Mouse (Mus musculus) kidney, embryonic 14.5 days (tissue): ENCODE results near the gene Pdzd9. TPM values are rescaled to one million over a fixed set of nuclear protein-coding genes. Genes with fewer than 3 reads are reported as not detected.

ENCODE experiments used
- ATAC-seq: fragments of 200-750 bp; cut with Nextera tagmentation; 2 replicates; pipeline ENCODE4 v1.8.0; 2017; ENCODE audit warnings: moderate number of reproducible peaks, mild to moderate bottlenecking, moderate TSS enrichment, moderate library complexity; ENCODE audit not compliant: low FRiP score, low TSS enrichment
- H3K27ac ChIP-seq: fragments of 300-500 bp; sonication (generic); 2 replicates; pipeline ENCODE4 v1.5.1; 2014; ENCODE audit warnings: low read depth, mild to moderate bottlenecking, low read length, moderate library complexity, mixed read lengths
- H3K27me3 ChIP-seq: fragments of 300-500 bp; sonication (generic); 2 replicates; pipeline ENCODE4 v1.6.1; 2014; ENCODE audit warnings: mild to moderate bottlenecking, low read length; ENCODE audit not compliant: control insufficient read depth, insufficient read depth
- H3K36me3 ChIP-seq: fragments of 300-500 bp; sonication (generic); 2 replicates; pipeline ENCODE4 v1.6.1; 2014; ENCODE audit warnings: low read length, mixed read lengths; ENCODE audit not compliant: control insufficient read depth, insufficient read depth
- H3K4me1 ChIP-seq: fragments of 300-500 bp; sonication (generic); 2 replicates; pipeline ENCODE4 v1.6.1; 2014; ENCODE audit warnings: low read length, mixed read lengths; ENCODE audit not compliant: control insufficient read depth, insufficient read depth
- H3K4me2 ChIP-seq: fragments of 300-500 bp; sonication (generic); replicated peaks from 2 replicates; pipeline ENCODE4 v1.6.1; 2014; ENCODE audit warnings: low read depth, mild to moderate bottlenecking, low read length
- H3K4me3 ChIP-seq: fragments of 300-500 bp; sonication (generic); 2 replicates; pipeline ENCODE4 v1.5.1; 2014; ENCODE audit warnings: mild to moderate bottlenecking, low read length
- H3K9ac ChIP-seq: fragments of 300-500 bp; sonication (generic); 2 replicates; pipeline ENCODE4 v1.6.1; 2014; ENCODE audit warnings: low read depth, mild to moderate bottlenecking, low read length, moderate library complexity
- H3K9me3 ChIP-seq: fragments of 300-500 bp; sonication (generic); 2 replicates; pipeline ENCODE4 v1.6.1; 2016; ENCODE audit warnings: low read length; ENCODE audit not compliant: control insufficient read depth
- WGBS: fragments of 180-500 bp; shearing (Covaris S2); extraction: QIAGEN DNeasy Blood & Tissue Kit; methylation state at CpG from one replicate; pipeline ENCODE4 v1.1.7; 2014; 5-methylcytosine and 5-hydroxymethylcytosine counted together
- polyA plus RNA-seq: library from polyadenylated mRNA; unstranded; fragments of >200 nt; fragmentation: Nextera tagmentation; extraction: Ambion mirVana; gene quantifications from 2 replicates; pipeline ENCODE4 v1.2.1, GENCODE M21; 2014

Pdzd9 gene
- polyA plus RNA-seq, 1 experiment from 2014 or later: 0.16 TPM

- H3K9ac ChIP-seq: no peak overlapping the region
- no peaks in the 10 kb centered on the region for H3K36me3 ChIP-seq
- H3K9me3 ChIP-seq: no peaks in the 10 kb centered on the region
- no peak overlapping the region for H3K27ac ChIP-seq
- H3K27me3 ChIP-seq: no peaks in the 10 kb centered on the region
- H3K4me2 ChIP-seq: no peak overlapping the region
- no peak overlapping the region for H3K4me3 ChIP-seq
- 68% methylated on average over 2 of the region's 2 CpGs for WGBS
- no peaks in the 10 kb centered on the region for H3K4me1 ChIP-seq
- no peak for ATAC-seq
Observed at GRCm38 (mm10) chr7:120671271-120671670, 1.1 kb upstream of the Pdzd9 start.

GRCm38 (mm10) chr7:120662079-120662478 is 8.1 kb downstream of the Pdzd9 start:
- no peak for ATAC-seq
- H3K36me3 ChIP-seq: peaks cover 30% of the 10 kb centered on the region
- WGBS: 93% methylated on average over 4 of the region's 4 CpGs
- no peaks in the 10 kb centered on the region for H3K4me1 ChIP-seq
- H3K27me3 ChIP-seq: no peaks in the 10 kb centered on the region
- H3K4me3 ChIP-seq: no peak overlapping the region
- no peaks in the 10 kb centered on the region for H3K9me3 ChIP-seq
- H3K9ac ChIP-seq: no peak overlapping the region
- H3K27ac ChIP-seq: no peak overlapping the region
- no peak overlapping the region for H3K4me2 ChIP-seq

- no peaks in the 10 kb centered on the region for H3K4me1 ChIP-seq
- no peak overlapping the region for H3K27ac ChIP-seq
- 81% methylated on average over 2 of the region's 2 CpGs for WGBS
- ATAC-seq: no peak
- H3K4me2 ChIP-seq: no peak overlapping the region
- no peak overlapping the region for H3K4me3 ChIP-seq
- no peaks in the 10 kb centered on the region for H3K9me3 ChIP-seq
- no peaks in the 10 kb centered on the region for H3K27me3 ChIP-seq
- peaks cover 93% of the 10 kb centered on the region for H3K36me3 ChIP-seq
- no peak overlapping the region for H3K9ac ChIP-seq
Observed at GRCm38 (mm10) chr7:120647849-120648248, 22.3 kb downstream of the Pdzd9 start.

GRCm38 (mm10) chr7:120643217-120643616 is 26.9 kb downstream of the Pdzd9 start:
- Histone ChIP-seq H3K27ac (no peak overlapping the region), H3K36me3 (peaks cover 86% of the 10 kb centered on the region), H3K9ac (no peak overlapping the region), H3K4me2 (no peak overlapping the region), H3K4me1 (no peaks in the 10 kb centered on the region), H3K27me3 (no peaks in the 10 kb centered on the region), H3K4me3 (no peak overlapping the region), H3K9me3 (no peaks in the 10 kb centered on the region)
- WGBS: 74% methylated on average over 4 of the region's 4 CpGs
- ATAC-seq: no peak

- ATAC-seq: no peak
- Histone ChIP-seq H3K4me3 (peak overlapping the region; percentile 96), H3K27me3 (no peaks in the 10 kb centered on the region), H3K36me3 (peaks cover 32% of the 10 kb centered on the region), H3K4me2 (peak overlapping the region; percentile 70), H3K9ac (peak overlapping the region; percentile 96), H3K4me1 (peaks cover 8% of the 10 kb centered on the region; the same call in 1 of the 2 replicates), H3K27ac (peak overlapping the region; percentile 90; the same call in 1 of the 2 replicates), H3K9me3 (no peaks in the 10 kb centered on the region)
- 1% methylated on average over 11 of the region's 11 CpGs for WGBS
Observed at GRCm38 (mm10) chr7:120635821-120636220, 34.3 kb downstream of the Pdzd9 start.

GRCm38 (mm10) chr7:120635362-120635781 is 34.8 kb downstream of the Pdzd9 start:
- H3K27ac ChIP-seq: peak overlapping the region; percentile 90
- 0% methylated on average over 32 of the region's 32 CpGs for WGBS
- H3K27me3 ChIP-seq: no peaks in the 10 kb centered on the region
- H3K4me1 ChIP-seq: peaks cover 8% of the 10 kb centered on the region; the same call in 1 of the 2 replicates
- no peak; the same call in 1 of the 2 replicates for ATAC-seq
- H3K4me3 ChIP-seq: peak overlapping the region; percentile 96
- peak overlapping the region; percentile 96 for H3K9ac ChIP-seq
- H3K9me3 ChIP-seq: no peaks in the 10 kb centered on the region
- peak overlapping the region; percentile 70 for H3K4me2 ChIP-seq
- H3K36me3 ChIP-seq: peaks cover 28% of the 10 kb centered on the region

GRCm38 (mm10) chr7:120634711-120635361 is 35.3 kb downstream of the Pdzd9 start, which contains the start of gene Uqcrc2:
Gene Uqcrc2 (plus strand): TSS chr7:120635176.
- H3K4me1 ChIP-seq: peaks cover 8% of the 10 kb centered on the region; the same call in 1 of the 2 replicates
- peak within 1 kb of the TSS; percentile 96 for H3K9ac ChIP-seq
- H3K4me3 ChIP-seq: peak within 1 kb of the TSS; percentile 96
- peaks cover 23% of the 10 kb centered on the region for H3K36me3 ChIP-seq
- no peaks in the 10 kb centered on the region for H3K27me3 ChIP-seq
- H3K27ac ChIP-seq: peak within 1 kb of the TSS; percentile 90
- ATAC-seq: peak; percentile 99
- under 1% methylated on average over 45 of the region's 45 CpGs for WGBS
- H3K9me3 ChIP-seq: no peaks in the 10 kb centered on the region
- H3K4me2 ChIP-seq: peak within 1 kb of the TSS; percentile 70

GRCm38 (mm10) chr7:120634301-120634700 is 35.8 kb downstream of the Pdzd9 start:
- Histone ChIP-seq H3K9me3 (no peaks in the 10 kb centered on the region), H3K27me3 (no peaks in the 10 kb centered on the region), H3K36me3 (peaks cover 17% of the 10 kb centered on the region), H3K4me1 (peaks cover 8% of the 10 kb centered on the region; the same call in 1 of the 2 replicates), H3K27ac (peak overlapping the region; percentile 90; the same call in 1 of the 2 replicates), H3K4me2 (peak overlapping the region; percentile 70), H3K4me3 (peak overlapping the region; percentile 96), H3K9ac (peak overlapping the region; percentile 96)
- ATAC-seq: peak; percentile 24; the same call in 1 of the 2 replicates
- 9% methylated on average over 9 of the region's 9 CpGs for WGBS

GRCm38 (mm10) chr7:120632518-120632917 is 37.6 kb downstream of the Pdzd9 start:
- Histone ChIP-seq H3K9me3 (no peaks in the 10 kb centered on the region), H3K27ac (no peak overlapping the region), H3K4me2 (no peak overlapping the region), H3K4me1 (peaks cover 8% of the 10 kb centered on the region; the same call in 1 of the 2 replicates), H3K36me3 (peaks cover 1% of the 10 kb centered on the region; the same call in 1 of the 2 replicates), H3K9ac (no peak overlapping the region), H3K4me3 (no peak overlapping the region), H3K27me3 (no peaks in the 10 kb centered on the region)
- no peak for ATAC-seq
- WGBS: 77% methylated on average over 1 of the region's 1 CpGs
